Mouse (Mus musculus): Measurements from ENCODE around the gene Fbn1.
A peak's percentile ranks its signal among the peaks of the same experiment; 100 is the strongest.

The Fbn1 gene

DNA sequence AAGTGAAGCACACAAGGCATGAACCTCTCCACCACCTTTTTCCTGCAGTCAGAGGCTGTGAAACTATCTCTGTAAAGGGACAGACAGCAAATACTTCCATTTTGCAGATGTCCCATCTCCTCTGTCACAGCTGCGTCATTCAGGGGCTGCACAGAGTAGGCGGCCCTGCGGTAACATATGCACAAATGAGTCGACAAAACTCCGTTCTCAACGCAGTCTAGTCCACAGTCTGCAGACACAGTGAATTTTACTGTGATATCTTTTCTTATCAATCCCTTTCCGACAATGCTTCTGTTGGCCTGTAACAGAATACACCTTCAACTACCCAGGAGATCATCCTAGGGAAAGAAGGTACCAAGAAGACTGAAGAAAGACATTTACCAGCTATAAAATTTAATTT is 9.6 kb downstream of the Fbn1 start:
- DNase-seq (ENCODE audit: low read depth): no peak

DNA sequence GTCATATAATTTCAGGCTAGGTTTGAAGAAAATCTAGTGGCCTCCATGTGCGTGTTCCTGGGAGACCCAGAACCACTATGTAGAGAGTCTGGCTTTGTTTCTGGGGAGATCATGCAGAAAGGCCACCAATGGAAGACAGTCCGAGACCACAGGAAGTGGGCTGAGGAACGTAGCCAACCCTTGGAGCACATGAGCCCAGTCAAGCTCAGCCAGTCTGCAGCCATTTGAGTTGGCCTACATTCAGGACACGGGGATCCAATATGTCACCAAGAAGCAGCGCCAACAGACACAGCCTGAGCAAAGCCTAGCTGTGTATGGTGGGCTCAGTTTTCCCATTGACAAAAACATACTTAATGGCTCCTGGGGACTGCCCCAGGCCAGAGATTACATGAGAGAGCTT is 11.1 kb downstream of the Fbn1 start:
- DNase-seq (ENCODE audit: low read depth): no peak

DNA sequence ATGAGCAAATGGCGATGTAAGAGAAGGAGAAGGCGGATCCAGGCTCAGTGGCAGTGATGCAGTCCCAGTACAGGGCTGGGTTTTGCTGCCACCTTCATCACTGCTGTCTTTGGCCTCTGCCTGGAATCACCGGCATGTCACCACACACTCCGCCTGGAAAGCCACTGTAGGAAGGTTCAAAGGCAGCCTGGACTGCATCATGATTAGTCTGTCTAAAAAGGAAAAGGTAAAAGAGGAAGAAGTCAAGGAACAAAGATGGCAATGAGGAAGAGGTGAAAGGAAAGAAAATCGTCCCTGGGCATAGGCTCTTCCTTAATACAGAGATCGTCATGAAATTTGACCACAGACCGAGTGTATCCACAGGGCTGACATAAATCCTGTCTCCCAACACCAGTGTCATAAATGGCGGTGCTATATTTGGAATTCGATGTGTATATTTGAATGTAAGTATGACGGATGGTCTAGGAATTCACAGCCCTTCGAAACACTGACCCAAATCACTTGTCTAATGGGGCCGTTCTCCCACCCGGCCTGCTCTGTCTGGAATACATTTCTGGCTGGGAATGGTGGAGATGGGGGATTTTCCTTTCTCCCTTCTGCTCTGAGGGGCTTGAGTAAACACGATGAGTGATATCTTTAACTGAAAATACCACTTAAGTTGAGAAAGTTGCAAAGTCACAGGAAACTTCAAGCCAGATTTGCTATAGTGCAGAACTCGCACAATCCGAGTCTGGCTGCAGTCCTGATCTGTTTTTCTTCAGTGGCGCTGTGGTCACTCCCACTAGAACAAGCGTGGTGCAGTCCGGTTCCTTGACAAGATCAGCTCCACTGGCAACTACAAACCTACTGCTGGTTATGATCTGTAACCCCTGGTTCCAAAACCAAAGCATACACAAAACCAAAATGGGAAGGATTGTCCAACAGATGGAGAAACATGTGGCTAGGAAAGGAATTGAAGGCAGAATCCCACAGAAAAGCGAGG is 12.7 kb downstream of the Fbn1 start:
- no peak for DNase-seq (ENCODE audit: low read depth)

DNA sequence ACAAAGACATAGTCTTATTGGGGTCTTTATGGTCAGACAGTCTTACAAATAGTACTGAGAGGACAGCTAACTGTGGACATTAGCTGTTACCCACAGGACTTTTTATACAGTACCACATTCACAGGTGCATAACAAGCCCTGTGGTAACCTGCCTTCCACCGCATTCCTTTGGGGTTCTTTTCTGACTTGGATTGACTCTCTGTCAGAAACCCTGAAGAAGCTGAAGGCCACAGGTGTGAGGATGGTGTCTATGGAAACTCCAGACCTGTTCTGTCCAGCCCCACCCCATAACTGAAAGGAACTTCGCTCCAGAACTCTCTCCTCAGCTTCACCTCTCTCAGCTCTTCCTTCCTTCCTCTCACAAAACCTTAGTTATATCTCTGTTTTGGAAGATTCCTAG is 13.5 kb downstream of the Fbn1 start:
- DNase-seq (ENCODE audit: low read depth): no peak

DNA sequence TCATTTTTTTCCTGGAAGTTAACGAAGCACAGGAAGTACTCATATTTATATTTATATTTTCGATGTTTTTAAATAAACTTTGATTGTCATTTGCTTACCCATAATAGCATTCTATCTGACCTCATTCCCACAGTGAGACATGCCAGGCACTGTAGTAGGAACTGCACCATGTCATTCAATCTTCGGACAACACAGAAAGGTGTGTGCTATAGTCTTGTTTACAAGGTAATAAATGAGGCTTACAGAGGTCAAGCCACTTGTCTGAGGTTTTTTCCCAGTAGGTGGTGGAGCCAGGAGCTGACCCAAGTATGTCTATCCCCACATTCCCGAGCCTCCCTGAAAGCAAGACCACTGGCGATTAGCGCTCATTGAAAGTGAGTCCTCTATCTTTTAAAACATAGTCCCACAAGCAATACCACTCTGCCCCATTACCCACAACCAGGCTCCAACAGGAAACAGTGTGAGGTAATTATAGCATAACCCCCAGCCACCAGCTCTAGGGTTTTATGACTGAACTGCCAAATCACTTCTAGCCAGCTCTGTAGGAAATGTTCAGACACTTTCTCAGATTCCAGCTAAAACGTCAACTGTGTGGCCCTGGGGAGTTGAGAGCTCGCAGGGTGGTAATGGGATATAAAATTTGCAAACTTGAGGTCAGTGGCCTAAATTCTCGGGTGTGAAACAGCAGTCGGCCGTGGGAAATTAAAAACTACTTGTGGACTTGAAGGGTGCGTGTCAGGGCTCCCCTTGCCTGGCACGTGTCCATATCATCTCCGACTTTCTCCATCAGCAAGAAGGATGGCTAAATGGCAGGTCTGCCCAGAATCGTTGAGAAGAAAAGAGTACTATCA is 15.5 kb downstream of the Fbn1 start:
- DNase-seq (ENCODE audit: low read depth): no peak

DNA sequence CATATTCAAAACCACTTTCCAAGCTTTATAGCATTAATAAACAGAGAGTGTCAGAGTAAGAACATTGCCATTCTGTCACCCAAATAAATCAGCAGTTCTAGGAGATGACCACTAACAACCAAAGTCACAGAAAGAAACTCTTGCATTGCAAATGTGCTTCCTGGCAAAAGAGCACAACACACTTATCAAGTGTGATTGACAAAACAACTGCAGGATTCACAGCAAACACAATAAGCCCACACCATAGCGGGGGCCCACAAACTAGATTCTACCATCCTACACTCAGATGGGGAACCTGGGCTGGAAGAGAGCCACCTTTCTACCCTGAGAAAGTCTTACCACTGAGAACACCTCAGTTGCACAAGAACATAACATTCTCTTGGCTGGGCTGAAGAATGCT is 17.8 kb downstream of the Fbn1 start:
- no peak for DNase-seq (ENCODE audit: low read depth)

DNA sequence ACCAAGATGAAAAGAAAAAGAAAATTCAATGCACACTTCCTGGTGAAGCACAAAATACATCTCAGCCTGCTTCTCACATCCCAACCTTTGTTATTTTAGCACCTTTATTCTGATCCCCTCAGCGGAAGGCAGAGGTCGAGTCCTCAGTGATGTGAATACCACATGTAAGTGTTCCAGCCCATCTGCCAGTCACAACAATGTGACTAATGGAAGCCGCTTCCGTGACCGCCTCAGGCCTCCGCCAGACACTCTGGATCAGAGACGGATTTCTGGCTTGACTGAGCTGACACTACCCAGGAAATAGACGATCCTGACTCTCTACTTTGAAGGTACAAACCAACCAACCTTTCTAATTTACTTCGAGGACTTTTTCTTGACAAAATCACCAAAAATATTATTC is 22.9 kb downstream of the Fbn1 start:
- no peak for DNase-seq (ENCODE audit: low read depth)

DNA sequence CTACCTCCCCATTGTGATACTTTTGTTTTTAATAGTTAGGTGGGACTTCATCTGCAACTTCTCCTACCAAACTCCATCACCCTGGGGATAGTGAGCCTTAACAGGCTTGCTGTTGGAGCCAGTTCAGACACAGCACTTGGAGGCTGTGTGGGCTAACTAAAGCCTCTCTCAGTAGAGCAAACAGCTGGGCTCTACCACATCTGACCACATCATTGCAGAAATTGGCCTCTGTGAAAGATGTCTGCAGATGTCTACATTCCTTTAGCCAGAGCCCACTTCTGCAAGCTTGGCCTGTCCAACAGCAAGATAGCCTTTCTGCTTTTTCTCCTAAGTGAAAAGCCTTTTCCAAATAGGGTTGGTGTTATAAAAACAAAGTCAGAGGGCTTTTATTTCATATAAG is 23.6 kb downstream of the Fbn1 start:
- DNase-seq (ENCODE audit: low read depth): peak; percentile 9

DNA sequence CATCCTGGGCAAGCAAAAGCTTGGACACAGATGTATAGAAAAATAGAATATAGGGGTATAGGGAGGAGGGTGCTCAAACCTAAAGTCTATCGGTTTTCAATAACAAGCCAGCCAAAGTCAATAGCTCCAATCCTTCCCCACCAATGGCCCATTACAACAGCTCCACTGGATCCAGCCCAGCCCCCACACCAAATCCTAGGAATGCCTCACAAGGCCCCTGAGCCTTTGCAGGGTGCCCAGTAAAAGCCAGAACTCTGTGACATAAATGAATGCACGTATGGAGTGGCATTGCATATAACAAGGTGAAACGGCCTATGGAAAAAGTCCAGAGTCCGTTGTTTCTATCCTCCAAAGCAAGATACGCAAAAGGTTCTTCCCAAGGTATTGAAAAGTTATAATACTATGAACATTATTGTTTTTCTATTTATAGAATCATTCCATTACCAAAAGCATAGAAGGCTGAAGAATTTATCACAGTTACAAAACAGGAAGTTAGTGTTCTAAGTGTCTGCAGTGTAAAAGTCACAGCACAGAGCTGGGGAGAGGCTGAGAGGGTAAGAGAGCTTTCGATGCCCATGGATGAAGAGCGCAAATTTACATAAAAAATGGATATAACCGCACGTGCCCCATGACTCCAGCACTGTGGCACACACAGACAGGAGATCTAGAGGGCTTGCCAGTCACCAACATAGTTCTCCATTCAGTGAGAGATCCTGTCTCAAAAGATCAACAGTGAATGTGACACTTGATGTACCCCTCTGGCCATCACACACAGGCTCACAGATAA is 26.1 kb downstream of the Fbn1 start:
- no peak for DNase-seq (ENCODE audit: low read depth)

DNA sequence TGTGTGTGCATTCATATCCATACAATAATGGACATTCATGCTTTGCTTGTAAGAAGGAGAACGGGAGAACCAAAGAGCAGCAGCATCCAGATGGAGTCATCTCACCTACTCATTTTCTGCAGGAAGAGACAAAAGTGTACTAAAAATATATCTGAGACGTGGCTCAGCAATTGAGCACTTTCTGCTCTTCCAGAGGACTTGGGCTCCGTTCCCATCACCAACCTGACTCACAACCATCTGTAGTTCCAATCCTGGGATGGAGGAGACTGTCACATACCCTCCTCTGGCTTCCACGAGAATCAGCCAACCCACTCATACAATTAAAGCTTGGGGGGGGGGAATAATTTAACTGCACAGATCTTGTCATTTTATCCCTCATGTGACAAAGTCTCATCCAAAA is 26.7 kb downstream of the Fbn1 start:
- DNase-seq (ENCODE audit: low read depth): no peak

DNA sequence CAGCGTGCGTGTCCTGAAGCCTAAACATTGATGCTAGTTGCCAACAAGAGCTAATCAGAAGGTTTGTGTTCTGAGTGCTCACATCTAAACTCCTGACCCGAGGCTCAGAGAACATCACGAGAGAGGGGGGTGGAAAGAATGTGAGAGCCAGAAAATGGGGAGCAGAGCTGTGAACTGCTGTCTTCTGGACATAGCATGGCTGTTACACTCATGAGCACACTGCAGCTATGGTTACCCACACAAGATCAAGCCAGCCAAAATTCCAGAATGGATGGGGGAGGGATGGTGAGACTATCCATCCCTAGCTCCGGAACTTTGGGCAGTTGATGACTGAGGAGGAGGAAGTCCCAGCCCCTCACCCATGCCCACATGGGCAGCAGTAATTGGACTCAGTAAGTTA is 27.7 kb downstream of the Fbn1 start:
- DNase-seq (ENCODE audit: low read depth): no peak

DNA sequence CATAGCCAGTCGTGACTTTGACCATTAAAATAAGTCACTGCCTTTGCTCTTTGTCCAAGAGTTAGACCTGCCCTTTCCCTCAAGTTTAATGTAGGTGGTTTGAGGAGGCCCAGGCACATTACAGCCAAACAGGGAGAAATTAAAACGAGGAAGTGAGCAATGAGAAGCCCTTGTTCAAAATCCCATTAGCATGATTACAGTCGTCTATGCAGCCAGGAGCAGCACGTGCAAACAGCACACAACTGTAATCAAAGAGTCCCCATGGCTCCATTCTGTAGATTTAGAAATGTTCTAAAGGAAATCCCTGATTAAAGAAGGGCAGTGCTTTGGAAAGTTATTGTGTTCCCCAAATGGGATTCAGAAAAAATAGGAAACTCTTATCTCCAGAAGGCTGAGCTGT is 29.1 kb downstream of the Fbn1 start:
- DNase-seq (ENCODE audit: low read depth): no peak

DNA sequence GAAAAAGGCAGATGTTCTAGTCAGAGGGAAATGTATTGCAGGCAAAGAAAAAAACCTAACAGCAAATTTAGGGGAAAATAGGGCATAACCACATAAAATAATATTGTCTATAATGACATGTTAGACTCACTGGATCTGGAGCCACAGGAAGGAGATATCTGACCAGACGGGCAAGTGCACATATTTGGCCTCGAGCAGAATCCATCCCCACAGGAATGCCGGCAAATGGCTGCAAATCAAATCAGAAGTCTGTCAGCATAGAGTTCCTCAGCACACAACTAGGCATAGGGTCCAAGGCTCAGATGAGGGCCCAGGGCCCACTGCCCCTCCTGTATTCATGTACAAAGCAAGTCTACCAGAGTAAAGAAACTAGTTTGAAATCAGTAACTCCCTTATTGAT is 30.4 kb downstream of the Fbn1 start:
- DNase-seq (ENCODE audit: low read depth): no peak

DNA sequence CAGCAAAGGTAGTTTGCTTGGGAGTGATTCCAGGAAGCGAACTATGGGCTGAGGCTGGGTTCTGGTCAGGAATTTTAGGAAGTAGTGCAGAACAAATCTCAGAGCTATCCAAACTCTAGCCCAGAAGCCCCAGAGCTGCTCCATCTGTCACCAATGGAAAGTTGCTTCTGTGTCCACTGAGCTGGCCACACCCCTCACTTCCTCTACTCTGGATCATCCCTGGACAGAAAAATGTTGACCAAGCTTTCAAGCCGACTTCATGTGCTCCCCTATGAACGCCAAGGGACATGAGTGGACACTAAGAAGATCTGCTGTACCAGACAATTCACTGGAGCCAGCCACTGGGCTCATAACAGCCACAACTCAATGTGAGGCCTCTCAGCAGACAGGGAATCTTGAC is 31.6 kb downstream of the Fbn1 start:
- DNase-seq (ENCODE audit: low read depth): no peak

DNA sequence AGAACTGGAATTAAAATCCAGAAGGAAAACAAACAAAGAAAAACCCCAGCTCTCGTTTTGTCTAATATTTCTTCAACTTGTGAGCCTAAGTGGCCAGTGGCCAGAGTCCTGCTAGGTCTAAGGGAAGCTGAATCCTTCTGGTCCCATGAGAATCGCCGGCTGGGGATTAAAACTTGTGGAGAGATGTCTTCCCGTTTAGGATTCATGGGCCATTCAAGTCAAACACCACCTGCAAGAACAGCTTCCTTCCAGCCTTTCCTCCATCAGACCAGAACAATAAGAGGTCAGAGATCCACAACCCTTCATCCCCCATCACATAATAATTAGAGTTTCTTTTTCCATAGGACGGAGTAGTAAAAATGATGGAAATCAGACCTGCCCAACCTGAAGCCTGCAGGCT is 33.1 kb downstream of the Fbn1 start:
- no peak for DNase-seq (ENCODE audit: low read depth)

DNA sequence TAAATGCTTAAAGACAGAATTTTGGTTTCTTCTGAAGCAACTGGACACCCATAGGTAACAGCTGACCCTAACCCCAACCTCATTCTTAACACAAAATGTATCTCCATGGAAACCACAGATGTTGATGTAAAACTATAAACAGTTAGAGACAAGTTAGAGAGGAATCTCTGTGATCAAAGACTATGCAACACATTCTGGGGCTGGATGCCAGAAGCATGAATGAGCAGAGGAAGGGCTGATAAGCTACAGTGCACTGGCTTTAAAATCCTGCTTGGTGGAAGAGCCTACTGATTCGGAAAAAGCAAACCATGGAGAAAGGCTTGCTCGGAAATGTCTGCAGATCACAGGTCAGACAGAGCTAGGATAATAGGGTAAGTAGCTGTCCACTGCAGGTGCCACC is 34.6 kb downstream of the Fbn1 start:
- peak; percentile 62 for DNase-seq (ENCODE audit: low read depth)

DNA sequence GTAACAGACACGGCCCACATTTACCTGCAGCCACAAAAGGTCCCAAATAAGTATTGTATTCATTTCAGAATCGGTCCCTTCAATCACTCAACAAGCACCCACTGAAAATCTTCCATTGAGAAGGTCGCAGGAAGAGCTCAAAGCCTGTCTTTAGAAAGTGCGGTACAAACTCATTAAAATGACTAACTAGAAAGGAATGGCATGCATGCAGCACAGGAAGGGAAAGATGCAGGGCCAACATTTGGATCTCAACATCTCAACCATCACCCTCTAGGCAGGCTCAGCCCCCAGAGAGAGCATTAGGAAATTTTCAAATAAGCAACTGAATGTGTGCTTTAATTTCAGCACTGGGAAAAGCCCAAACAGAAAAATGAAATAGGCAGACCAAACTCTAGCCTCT is 36.1 kb downstream of the Fbn1 start:
- peak; percentile 44 for DNase-seq (ENCODE audit: low read depth)

DNA sequence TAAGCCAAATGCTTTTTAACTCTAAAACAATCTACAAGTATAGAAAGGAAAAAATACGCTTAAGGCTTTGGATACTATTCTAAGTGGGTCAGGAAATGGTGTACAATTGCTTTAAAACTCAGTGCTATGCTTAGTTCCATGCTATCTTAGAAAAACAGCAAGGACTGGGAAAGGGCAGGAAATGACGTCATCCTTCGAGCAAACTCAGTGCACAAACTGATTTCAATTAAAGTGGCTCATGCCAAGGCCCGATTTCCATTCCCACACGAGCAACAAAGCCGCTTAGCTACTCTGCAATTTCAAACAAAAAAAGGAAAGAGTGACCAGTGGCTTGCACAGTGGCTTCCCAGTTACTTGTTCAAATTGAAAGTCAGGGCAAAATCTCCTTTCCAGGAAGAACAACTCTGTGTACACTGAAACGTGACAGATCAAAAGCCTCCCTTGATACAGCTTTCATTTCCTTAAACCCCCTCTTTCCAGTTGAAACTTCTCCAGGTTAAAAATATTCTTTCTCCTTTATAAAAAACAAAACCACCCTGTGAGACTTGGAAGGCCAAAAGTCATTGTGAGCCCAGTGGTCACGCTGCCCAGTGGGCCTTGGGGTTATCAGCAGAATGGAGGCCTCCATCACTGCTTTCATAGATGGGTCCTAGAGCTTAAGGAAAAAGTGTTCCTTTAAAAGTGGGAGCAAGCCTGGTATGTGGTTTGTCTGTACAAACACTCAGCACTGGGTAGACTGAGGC is 37.1 kb downstream of the Fbn1 start:
- peak; percentile 52 for DNase-seq (ENCODE audit: low read depth)

DNA sequence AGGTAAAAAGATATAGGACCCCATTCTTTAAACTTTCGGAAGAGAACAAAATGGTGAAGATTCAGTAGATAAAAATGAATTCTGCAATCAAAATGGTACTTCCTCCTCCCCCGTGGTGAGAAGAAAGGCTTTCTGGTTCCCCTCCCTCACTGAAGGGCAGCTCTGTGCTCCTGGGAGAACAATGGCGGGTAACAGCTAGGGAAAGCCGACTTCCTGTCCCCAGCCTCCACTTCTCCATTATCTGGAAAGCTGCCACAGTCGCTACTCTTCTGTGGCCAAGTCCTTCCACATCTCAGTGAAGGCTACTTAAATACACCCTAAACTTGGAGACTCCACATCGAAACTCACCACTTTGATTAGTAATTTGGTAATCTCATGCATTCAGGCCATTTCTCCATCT is 43.8 kb downstream of the Fbn1 start:
- no peak for DNase-seq (ENCODE audit: low read depth)

DNA sequence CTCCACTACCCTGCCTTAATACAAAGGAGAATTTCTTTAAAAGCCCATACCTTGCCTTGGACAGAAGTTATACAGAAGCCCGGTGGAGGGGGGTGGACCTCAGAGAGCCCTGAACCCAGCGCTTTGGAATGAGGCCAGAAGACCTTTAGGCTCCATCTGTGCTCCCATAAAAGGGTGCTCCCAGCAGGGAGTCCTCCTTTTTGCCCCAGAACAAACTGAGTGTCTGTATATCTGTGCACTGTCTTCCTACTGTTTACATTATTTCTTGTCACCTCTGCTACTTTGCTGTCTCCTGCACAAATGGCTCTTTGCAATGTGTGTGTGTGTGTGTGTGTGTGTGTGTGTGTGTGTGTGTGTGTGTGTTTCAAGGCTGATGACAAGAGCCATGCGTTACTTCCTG is 48.7 kb downstream of the Fbn1 start:
- no peak for DNase-seq (ENCODE audit: low read depth)

DNA sequence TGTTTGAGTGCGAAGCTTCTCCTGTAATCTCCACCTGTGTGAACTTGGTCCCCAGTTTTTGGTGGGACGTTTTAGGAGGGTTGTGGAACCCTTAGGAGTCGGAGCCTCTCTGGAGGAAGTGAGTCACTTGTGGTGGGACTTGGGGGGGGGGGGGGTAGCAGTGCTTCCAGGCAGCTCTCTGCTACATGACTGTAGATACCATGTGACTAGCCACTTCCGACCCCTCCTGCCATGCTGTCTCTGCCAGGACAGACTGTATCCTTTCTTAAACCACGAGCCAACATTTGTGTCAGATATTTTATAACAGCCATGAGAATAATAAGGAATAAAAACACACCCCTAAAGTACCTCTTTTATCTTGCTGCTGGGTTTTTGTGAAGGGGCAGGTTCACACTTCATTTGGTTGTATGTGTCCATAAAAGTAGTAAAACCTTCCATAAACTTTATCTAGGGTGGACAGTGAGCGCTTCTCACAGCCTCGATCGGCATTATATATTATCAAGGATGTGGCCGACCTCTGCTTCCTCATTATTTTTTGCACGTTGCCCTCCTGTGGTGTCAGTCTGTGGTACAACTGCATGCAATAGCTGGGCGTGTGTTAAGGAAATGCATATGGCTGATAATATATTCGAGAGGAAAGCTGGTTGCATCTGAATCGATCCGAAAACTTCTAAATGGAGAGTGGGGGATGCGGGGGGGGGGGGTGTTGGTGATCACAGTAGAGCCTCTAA is 51.6 kb downstream of the Fbn1 start:
- DNase-seq (ENCODE audit: low read depth): peak; percentile 19
